Mouse (Mus musculus): Measurements from ENCODE around the gene Plcg2.

DNA sequence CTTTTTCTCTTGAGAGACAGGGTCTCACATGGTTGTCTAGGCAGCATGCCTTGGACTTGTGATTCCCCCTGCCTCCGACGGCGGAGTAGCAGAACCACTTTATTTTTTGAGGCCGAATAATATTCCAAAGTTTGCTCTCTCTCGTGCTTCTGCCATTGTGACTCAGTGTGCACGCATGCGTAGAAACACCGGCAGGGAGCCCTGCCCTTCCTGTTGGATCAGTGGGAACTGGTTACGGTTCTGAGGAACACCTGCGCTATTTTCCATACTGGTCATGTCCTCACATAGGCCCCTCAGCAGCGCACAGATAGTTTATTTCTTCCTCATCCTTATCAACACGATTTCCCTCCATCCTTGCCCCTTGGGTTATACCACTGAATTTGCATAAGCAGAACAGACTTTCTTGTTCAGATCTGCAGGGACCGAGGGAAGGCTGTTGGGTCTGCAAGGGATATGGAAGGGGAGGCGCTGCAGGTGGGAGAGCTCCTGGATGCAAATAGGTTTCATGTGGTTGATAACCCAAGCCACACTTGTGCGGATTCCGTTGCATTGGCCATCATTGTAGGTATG lies 64.4 kb downstream of the Plcg2 start:
- TF ChIP-seq CTCF (IDR thresholded peaks at IDR 0.05; ENCODE audit: extremely low read depth, insufficient read length, insufficient replicate concordance, low read depth, low read length) (no peak), POLR2A (IDR thresholded peaks at IDR 0.05; ENCODE audit: low read depth, low read length) (no peak)
